Mouse (Mus musculus): ENCODE results near the gene Dner.

DNA sequence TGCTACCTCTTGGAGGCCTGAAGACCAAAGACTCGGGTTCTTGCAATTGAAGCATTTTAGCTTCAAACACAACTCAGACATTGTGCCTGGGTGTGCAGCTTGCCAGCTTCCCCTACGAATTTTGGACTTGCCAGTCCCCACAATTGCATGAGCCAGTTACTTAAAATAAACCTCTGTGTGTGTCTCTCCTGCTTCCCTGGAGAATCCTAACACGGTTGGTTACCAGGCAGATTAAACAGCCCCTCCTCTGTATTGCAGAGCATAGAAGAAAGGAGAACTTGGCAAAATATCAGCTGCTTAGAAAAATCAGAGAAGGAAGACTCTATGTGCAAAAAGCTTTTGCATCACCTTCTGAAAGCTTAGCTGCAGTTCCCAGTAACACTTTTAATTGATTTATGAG, 252.4 kb downstream of the Dner start:
- TF ChIP-seq POLR2A (IDR thresholded peaks at IDR 0.05; ENCODE audit: insufficient read depth, low read depth, low read length) (no peak), CTCF (IDR thresholded peaks at IDR 0.05) (no peak), EP300 (IDR thresholded peaks at IDR 0.05; ENCODE audit: insufficient read depth, low read depth, low read length) (no peak)
